Mouse (Mus musculus): Measurements from ENCODE around the gene Bsn.

DNA sequence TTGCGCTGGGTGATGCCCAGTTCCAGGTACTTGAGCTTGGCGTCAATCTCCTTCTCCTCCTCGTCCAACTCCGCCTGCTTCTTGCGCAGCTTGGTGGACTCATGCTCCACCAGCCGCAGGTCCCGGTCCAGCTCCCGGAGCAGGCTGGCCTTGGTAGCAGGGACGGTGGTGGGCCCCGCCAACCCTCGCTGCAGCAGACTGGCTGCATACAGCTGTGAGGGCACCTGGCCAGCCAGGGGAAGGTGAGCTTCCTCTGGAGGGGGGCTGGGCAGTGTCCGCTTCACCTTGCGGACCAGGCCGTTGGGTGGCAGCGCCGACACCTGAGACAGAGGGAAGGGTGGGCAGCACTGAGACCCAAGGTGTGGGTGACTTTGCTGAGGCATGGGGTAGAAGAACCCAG is 82.3 kb downstream of the Bsn start:
- TF ChIP-seq CTCF (IDR thresholded peaks at IDR 0.05) (no peak), EP300 (IDR thresholded peaks at IDR 0.05) (no peak)
